Mouse (Mus musculus) urinary bladder, postnatal 14 days (tissue): ENCODE data around the gene Armc9.

Source experiments
- DNase-seq: peaks from one replicate; pipeline ENCODE4 v3.0.0; 2021; ENCODE audit warnings: low spot score

The Armc9 gene

GRCm38 (mm10) chr1:86174602-86175001 is 20.0 kb downstream of the Armc9 start:
- no peak for DNase-seq

GRCm38 (mm10) chr1:86176066-86176465 is 21.5 kb downstream of the Armc9 start:
- no peak for DNase-seq

- DNase-seq, result peak; percentile 84
These were observed 24.1 kb downstream of the Armc9 start for GRCm38 (mm10) chr1:86178462-86179253.

- no peak for DNase-seq
These were observed 27.6 kb downstream of the Armc9 start for GRCm38 (mm10) chr1:86182004-86182709.

GRCm38 (mm10) chr1:86183577-86184263 is 29.1 kb downstream of the Armc9 start:
- DNase-seq, result no peak

GRCm38 (mm10) chr1:86186762-86187161 is 32.2 kb downstream of the Armc9 start:
- no peak for DNase-seq

GRCm38 (mm10) chr1:86187856-86188255 is 33.3 kb downstream of the Armc9 start:
- no peak for DNase-seq

- DNase-seq, result no peak
These were observed 33.7 kb downstream of the Armc9 start for GRCm38 (mm10) chr1:86188271-86188670.

GRCm38 (mm10) chr1:86189034-86189702 is 34.6 kb downstream of the Armc9 start:
- DNase-seq, result no peak

GRCm38 (mm10) chr1:86190843-86191242 is 36.3 kb downstream of the Armc9 start:
- no peak for DNase-seq

GRCm38 (mm10) chr1:86194044-86194443 is 39.5 kb downstream of the Armc9 start:
- DNase-seq, result no peak

- DNase-seq, result no peak
These were observed 43.7 kb downstream of the Armc9 start for GRCm38 (mm10) chr1:86198276-86198675.

- no peak for DNase-seq
These were observed 44.4 kb downstream of the Armc9 start for GRCm38 (mm10) chr1:86199026-86199425.

- no peak for DNase-seq
These were observed 46.7 kb downstream of the Armc9 start for GRCm38 (mm10) chr1:86201312-86201711.

- no peak for DNase-seq
These were observed 48.1 kb downstream of the Armc9 start for GRCm38 (mm10) chr1:86202617-86203219.

- DNase-seq, result no peak
These were observed 56.1 kb downstream of the Armc9 start for GRCm38 (mm10) chr1:86210676-86211075.

GRCm38 (mm10) chr1:86211498-86211897 is 56.9 kb downstream of the Armc9 start:
- no peak for DNase-seq

- no peak for DNase-seq
These were observed 58.2 kb downstream of the Armc9 start for GRCm38 (mm10) chr1:86212731-86213130.

- DNase-seq, result peak; percentile 77
These were observed 59.6 kb downstream of the Armc9 start for GRCm38 (mm10) chr1:86214158-86214557.

GRCm38 (mm10) chr1:86215297-86215696 is 60.7 kb downstream of the Armc9 start:
- no peak for DNase-seq

GRCm38 (mm10) chr1:86216412-86216811 is 61.8 kb downstream of the Armc9 start:
- DNase-seq, result no peak

GRCm38 (mm10) chr1:86217976-86218375 is 63.4 kb downstream of the Armc9 start:
- DNase-seq, result peak; percentile 14
